Mouse (Mus musculus): ENCODE data around the gene Ceacam10. TPM values are rescaled to one million over a fixed set of nuclear protein-coding genes. Genes with fewer than 3 reads are reported as not detected.

The Ceacam10 gene
- total RNA-seq (2015) (44.7 and 45.0 TPM in 2 replicates), total RNA-seq (2017) (43.5 and 48.5 TPM in 2 replicates)

DNA sequence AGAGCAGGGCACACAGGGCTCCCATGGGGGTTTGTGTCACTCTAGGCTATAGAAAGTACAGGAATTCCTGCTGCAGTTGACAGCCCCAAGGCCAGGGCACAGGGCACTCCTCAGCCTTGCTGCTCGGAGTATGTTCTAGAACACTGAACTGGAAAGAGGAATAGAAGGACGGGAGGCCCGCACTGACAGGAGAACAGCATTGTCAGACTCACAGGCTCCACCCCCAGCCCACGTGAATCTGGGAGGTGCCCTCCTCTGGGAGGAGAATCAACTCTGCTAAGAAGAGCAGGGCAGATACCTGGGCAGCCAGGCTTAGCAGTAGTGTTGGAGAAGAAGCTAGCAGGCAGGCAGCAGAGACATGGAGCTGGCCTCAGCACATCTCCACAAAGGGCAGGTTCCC lies at the start of gene Ceacam10:
TSS of gene Ceacam10 (plus strand) at position 289 of the 400 bp plus-strand sequence.
- peak; percentile 92 for ATAC-seq (ENCODE audit: poor library complexity, severe bottlenecking)

DNA sequence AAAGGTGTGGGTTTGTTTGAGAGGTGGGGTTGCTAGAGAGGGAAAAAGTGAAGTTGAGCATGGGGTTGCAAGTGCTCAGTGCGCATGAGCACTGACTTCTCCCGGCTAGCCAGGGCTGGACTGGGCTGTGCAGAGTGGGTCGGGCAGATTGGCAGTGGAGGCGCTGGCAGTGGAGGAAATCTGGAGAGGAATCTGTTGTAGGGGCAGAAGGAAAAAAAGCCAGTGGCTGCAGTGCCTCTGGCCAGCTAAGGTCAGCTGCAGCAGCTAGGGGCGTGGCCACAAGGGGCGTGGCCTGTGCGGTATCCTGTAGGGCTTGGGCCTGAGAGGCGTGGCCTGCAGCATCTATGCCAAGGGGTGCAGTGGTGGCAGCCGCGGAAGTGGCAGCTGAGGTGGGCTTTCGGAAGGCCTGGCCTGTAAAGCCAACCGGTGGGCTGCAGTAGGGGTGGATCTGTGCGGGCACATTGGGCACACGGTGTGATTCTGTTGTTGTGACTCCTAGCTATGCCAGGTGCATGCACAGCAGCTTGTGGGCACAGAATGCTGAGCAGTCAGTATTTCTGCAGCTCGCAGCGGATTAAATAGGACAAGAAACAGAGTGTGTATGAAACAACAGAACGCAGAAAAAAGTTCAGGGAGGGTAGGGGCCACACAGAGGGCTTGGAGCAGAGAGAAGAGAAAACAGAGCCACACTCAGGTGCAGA lies 40.9 kb upstream of the Ceacam10 start:
- peak; percentile 93 for ATAC-seq (ENCODE audit: poor library complexity, severe bottlenecking)

DNA sequence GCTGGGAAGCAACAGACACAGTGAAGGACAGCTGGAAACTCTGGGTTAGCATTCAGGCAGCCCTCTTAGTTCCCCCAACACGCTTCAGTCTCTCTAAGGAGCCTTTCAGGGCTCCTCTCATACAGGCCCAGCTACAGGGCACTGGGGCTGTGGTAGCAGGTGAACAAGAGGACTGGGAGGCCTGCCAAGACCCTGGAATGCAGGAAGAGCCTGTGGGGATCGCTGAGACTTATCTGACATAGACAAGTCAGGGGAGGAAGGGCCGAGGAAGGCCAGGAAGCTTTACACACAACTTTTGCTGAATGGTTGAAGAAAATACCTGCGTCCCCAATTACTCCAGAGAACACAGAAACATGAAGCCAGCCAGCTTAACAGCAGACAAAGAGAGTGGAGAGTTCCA lies 26.3 kb upstream of the Ceacam10 start:
- no peak for ATAC-seq (ENCODE audit: poor library complexity, severe bottlenecking)

DNA sequence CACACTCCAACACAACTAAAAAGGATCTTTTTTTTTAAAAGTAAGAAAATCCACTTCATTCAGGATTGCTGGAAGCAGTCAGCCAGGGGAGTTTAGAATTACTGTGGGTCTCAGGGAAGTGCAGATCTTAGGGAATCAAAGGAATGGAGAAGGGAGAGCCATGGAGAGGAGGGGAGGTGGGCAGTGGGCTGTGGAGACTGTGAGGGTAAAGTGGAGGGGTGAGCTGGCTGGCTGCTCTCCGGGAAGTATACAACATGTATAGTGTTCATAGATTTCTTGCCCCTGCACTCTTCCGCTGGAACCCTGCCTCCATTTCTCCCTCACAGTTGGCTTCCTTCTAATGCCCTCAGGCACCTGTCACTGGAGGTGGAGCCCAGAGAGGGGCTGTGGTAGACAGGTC lies 25.4 kb upstream of the Ceacam10 start:
- ATAC-seq (ENCODE audit: poor library complexity, severe bottlenecking), result no peak

DNA sequence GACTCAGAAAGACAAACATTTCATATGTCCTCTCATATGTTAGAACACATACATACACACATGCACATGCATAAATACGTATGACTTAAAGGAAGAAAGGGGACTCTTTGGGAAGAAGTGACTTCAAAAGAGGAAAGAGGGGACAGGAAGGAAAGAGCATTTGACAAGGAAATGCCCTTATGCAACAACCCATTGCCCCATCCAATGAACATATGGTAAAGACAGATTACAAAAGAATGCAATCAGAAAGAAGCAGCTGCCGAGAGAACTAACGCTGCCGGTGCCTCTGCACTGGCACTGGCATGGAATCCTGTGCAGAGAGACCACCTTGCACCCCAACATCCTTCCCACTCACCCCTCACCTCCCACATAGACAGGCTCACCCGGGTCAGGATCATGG lies 23.5 kb upstream of the Ceacam10 start:
- peak; percentile 60 for ATAC-seq (ENCODE audit: poor library complexity, severe bottlenecking)

DNA sequence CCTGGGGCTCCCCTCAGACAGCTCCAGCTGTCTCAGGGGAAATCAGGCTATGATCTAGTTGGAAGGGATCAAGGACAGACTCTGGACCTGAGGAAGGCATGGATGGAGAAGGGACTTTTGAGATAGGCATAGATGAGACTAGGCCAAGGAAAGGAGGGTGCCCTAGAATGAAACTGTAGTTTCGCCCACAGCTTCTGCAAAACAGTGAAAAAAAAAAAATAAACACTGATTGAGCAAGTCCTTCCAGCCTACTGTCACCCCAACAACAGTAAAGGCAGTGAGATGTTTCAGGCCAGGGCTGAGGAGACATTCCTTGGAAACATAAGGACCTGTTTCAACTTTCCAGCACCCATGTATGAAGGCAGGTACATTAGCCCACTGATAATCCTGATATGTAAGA lies 18.5 kb upstream of the Ceacam10 start:
- peak; percentile 54 for ATAC-seq (ENCODE audit: poor library complexity, severe bottlenecking)

DNA sequence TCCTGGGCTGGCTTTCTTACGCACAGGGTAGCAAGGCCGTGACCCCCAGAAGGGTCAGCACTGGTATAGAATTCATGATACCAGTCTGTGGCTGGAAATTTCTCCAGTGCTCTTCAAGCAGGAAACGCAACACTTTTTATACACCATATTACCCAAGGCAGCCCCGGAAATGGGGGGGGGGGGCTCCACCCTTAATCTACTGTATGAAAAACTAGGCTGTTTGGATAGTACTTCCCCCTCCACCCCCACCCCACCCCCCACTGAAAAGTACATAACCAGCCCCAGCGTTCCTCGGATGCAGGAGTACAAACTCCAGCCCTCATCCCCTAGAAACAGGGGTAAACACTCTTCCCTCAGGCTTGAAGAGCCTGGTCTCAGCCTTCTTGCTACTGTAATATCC lies 16.8 kb upstream of the Ceacam10 start, which contains the start of gene Cd177:
TSS of gene Cd177 (minus strand) at position 101 of the 400 bp plus-strand sequence.
- ATAC-seq (ENCODE audit: poor library complexity, severe bottlenecking), result peak; percentile 53

DNA sequence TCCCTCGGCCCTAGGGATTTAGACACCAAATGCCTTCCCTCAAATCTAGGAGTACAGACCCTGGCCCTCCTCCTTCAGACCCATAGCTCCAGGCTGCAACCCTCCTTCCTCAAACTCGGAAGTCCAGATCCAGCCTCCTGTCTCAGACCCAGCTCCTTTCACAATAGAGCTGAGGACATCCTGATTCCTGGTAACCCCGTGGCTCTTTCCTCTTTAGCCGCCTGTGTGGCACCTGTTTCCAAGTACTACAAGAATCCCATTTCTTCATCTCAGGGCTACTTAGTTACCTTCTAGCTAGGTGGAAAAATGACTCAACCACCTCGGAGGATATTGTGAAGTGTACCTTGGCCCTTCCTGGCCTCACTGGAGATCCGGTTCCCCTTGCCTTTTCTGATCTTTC lies 15.8 kb upstream of the Ceacam10 start:
- ATAC-seq (ENCODE audit: poor library complexity, severe bottlenecking), result peak; percentile 63

DNA sequence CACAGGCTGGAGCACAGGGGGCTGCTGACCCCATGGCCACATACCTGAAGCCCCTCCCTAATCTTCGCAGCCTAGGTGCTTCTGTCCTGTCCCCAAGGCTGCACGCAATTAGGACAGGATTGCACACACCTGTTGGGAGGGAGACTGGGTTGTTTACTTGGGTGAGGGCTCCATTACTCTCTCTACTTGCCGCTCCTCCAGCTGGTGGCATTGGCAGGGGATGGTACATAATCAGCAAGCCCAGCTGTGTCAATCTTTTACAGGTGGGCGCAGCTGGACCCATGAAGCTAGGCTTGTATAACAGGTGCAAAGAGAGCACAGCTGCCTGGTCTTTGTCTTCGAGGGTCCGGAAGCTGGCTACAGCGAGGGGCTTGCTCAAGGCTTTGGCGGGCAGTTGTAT lies 14.4 kb upstream of the Ceacam10 start:
- ATAC-seq (ENCODE audit: poor library complexity, severe bottlenecking), result no peak

DNA sequence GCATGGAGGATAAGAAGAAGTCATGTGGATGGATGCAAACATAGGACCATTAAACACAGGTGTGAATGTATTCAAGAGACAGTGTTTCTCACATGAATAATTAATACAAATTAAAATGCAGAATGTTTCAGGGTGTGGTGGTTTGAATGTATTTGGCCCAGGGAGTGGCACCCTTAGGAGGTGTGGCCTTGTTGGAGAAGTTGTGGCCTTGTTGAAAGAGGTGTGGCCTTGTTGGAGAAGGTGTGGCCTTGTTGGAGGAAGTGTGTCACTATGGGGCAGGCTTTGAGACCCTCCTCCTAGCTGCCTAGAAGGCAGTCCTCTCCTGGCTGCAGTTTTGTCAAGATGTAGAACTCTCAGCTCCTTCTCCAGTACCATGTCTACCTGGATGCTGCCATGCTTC lies 5.6 kb upstream of the Ceacam10 start:
- no peak for ATAC-seq (ENCODE audit: poor library complexity, severe bottlenecking)

DNA sequence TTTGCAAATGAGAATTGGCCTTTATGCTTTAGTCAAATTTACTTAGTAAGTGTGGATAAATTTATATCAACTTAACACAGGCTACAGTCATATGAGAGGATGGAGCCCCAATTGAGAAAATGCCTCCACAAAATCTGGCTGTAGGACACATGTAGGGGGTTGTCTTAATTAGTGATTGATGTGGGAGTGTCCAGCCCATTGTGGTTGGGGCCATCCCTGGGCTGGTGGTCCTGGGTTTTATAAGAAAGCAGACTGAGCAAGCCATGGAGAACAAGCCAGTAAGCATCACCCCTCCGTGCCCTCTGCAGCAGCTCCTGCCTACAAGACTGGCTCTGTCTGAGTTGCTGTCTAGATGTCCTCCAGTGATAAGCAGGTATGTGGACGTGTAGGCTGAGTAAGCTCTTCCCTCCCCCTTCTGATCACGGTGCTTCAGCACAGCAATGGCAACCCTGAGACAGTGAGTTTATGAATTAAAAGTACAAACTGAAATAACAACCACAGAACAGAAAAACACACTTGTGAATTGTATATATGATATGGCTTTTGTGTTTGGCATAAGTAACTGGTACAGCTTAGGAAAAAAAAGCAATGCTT lies 3.0 kb upstream of the Ceacam10 start:
- no peak for ATAC-seq (ENCODE audit: poor library complexity, severe bottlenecking)

DNA sequence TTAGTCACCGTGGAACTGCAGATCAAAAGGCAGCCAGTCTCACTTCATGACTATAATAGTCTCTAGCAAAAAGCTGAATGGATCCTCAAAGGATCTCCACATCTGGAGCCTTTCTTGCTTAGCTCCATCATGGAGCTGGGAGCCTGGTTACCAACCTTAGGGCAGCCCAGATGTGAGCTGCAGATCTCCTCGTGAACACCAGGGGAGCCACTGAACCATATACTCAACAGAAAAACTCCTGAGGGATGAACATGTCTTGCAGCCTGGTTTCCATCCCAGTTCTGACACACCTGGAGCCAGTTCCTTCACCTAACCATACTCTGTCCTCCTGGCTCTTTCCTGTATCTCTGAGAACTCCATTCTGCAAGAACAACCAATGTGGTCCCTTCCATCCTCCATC lies 861 bp upstream of the Ceacam10 start:
- no peak for ATAC-seq (ENCODE audit: poor library complexity, severe bottlenecking)

DNA sequence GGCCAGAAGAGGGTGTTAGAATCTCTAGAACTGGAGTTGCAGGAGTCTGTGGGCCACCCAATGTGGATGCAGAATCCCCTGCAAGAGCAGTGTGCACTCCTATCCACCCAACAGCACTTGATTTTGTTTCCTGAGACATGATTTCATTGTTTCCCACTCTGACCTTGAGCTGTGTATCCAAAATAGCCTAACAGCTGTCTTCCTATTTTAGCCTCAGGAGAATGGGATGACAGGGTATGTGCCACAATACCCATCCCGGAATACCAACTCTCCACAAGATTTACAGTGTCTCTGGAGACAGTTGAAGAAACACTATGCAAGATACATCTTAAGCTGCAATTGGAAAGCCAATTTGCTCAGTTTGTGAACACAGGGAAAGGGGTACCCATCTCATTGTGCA lies 20.9 kb downstream of the Ceacam10 start:
- no peak for ATAC-seq (ENCODE audit: poor library complexity, severe bottlenecking)

DNA sequence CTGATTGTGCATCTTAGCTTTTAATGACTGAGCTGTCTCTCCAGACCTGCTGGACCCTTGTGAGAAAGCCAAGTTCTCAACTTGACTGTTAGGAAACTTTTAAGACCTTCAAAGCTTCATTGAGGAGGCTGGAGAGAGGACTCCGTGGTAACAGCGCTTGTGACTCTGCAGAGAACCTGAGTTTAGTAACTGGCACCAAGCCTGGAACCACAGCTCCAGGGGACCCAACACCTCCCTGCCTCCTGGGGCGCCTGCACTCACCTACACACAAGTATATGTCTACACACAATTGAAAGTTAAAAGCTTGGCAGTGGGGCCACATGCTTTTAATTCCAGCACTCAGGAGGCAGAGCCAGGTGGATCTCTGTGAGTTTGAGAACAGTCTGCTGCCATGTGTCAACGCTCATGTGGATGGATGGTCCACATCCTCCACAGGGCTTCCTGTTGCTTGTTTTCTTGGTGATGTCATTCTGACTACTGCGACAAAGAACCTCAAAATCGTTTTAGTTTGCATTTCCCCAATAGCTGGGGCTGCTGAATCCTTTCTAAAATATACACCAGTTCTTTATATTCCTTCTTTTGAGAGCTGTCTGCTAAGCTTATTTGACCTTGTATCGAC lies 25.3 kb downstream of the Ceacam10 start:
- no peak for ATAC-seq (ENCODE audit: poor library complexity, severe bottlenecking)

DNA sequence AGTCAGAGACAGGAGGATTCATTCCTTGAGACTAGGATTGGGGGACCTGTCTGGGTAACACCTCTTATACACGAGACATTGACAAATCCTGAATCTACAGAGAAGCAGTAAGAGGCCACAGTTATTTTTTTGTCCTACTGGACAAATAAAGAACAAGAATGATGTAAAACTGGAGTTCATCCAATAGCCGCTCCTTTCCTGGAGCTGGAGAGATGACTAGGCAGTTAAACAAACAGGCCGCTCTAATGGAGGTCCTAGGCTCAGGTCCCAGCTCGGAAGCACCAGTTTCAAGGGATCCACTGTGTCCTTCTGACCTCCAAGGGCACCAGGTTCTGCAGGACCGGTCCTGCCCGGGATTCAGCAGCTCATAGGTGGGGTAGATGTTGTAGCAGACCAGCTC lies 27.8 kb downstream of the Ceacam10 start:
- no peak for ATAC-seq (ENCODE audit: poor library complexity, severe bottlenecking)

DNA sequence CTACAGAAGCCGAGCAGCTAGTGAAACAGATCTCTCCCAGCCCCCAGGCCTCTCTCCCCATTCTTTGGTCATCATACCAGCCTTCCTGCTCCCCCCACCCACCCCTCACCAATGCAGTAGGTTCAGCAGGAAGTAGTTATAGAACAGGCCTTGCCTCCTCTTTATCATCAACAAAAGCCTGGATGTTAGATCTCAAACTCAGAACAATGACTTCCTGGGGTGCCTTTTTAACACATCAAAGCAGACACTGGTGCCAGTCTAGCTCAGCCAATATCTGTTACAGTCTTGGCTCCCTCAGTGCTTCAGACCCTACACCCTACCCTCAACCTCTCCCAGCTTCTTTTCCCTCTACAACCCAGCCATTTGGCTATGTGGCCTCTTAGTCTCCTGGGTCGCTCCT lies 32.0 kb downstream of the Ceacam10 start:
- ATAC-seq (ENCODE audit: poor library complexity, severe bottlenecking), result no peak

DNA sequence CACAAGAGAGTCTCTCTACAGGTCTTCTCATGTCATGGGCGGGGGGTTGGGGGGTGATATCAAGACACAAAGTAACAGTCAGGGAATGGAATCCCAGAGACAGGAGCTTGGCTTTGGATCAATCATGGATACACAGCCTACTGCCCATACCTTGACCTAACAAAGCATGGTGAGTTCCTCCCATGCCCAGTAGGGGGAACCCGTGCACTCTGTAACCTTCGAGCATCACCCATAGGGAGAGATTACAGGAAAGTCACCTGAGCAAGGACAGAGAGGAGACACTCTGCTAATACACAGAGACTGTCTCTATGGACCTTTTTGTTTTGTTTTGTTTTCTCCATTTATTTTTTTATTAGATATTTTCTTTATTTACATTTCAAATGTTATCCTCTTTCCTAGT lies 40.5 kb downstream of the Ceacam10 start:
- ATAC-seq (ENCODE audit: poor library complexity, severe bottlenecking), result peak; percentile 98

DNA sequence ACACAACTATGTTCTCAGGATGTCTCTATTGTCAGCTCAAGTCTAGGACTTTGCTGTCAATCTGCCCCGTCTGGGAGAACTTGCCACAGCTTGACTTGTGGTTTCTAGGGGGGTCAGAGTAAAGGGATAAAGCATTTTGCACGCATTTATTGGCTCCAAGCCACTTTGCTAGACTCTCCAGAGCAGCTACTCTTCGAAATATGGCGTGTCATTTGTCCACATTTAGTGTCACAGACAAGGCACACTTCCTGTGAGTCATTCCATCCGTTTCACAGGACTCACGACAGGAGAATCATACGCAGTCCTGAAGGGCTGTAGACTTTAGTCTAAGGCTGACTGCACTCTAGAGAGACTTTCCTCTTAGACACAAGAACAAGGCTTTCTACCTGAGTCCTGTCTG lies 47.4 kb downstream of the Ceacam10 start:
- no peak for ATAC-seq (ENCODE audit: poor library complexity, severe bottlenecking)

DNA sequence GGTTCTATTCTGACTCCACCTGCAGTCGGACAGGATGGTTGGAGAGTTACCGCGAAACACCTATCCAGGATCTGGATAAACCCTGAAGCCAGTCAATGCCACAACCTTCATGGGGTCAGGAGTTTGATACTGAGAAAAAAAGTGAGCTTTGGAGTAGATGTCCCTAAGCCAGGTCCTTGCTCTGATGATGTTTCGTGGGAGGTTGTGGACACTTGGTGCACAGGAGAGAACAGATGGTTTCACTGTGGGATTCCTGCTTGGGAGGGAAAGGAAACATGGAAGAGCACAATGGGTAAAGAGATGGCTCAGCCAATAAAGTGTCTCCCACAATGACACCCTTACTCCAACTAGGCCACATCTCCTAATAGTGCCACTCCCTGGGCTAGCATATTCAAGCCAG lies 50.2 kb downstream of the Ceacam10 start:
- ATAC-seq (ENCODE audit: poor library complexity, severe bottlenecking), result no peak

All from megakaryocyte, adult 5-6 weeks (primary cell).